Mouse (Mus musculus): ENCODE results near the gene Gpank1.

DNA sequence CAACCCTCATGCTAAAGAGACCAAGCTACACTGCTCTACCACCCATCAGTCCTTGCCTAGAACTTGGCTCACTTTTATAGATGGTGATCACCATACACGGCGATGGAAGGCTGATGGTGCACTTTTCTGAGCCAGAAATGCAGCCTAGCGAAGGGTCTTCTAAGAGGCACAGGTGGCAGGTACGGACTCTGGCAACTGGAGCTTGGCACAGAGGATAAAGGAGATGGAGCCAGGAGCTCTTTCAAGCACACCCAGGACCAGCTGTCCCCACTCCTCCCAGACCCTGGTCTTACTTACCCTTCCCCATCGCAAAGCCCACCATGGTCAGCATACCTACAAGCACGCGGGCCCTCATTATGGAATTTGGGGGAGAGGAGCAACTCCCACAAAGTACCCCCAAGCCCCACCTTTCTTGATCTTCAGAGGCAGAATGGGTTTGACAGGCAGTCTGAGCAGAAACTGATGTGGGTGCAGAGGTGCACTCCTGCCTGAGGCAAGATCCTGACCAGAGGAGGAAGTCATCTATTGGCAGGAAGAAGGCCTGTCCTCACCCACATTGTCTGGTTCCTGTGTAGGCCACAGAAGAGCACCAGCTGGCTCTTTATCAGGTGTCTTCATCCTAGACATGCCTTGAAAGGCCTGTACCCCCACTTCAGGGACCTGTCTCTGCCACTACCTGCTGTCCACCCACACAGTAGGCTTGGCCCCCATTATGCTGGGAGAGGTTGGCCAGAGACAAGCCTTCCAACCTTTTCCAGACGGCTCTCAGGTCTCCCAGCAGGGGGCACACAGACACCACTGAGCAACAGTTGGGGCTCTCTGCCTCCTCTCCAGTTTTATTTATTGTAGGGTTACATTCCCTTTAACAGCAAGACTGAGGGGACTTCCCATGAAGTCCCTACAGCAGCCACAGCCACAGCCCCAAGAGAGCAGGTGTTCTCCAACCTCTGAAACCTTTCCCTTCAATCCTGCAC lies 5.9 kb upstream of the Gpank1 start, which contains the start of gene Ly6g5b:
- TF ChIP-seq CTCF (IDR thresholded peaks at IDR 0.05; ENCODE audit: low read depth, low read length) (no peak), TAL1 (conservative IDR thresholded peaks at IDR 0.05; ENCODE audit: low read depth, low read length) (no peak), GATA1 (IDR thresholded peaks at IDR 0.05; ENCODE audit: borderline replicate concordance, low read length) (no peak), POLR2AphosphoS5 (IDR thresholded peaks at IDR 0.05; ENCODE audit: insufficient replicate concordance, low read depth, low read length) (no peak), GATA2 (IDR thresholded peaks at IDR 0.05; ENCODE audit: borderline replicate concordance, low read depth, low read length) (no peak)

Data from G1E (cell line).